Mouse (Mus musculus) colon, adult 2 months (tissue): ENCODE measurements around the gene Krtap13. TPM values are rescaled to one million over a fixed set of nuclear protein-coding genes. Genes with fewer than 3 reads are reported as not detected.

Experiments
- polyA plus RNA-seq: library from polyadenylated mRNA; depleted of rRNA; stranded (reverse); fragments of >200 nt; gene quantifications from 2 replicates; pipeline ENCODE4 v1.2.3, GENCODE M21; 2012; rRNA removed

Krtap13 gene
- 1.9 and 2.4 TPM in 2 replicates for polyA plus RNA-seq

GRCm38 (mm10) chr16:88751535-88751934 is at the start of gene Krtap13:
Gene Krtap13, minus strand, starts transcription at chr16:88751635.

GRCm38 (mm10) chr16:88777596-88777995 is 26.2 kb upstream of the Krtap13 start, which contains the start of gene Gm5965:
Gene Gm5965, plus strand, starts transcription at chr16:88777896.

GRCm38 (mm10) chr16:88774106-88774505 is 22.7 kb upstream of the Krtap13 start, which contains the start of gene 2310057N15Rik:
Gene 2310057N15Rik, minus strand, starts transcription at chr16:88774206.

GRCm38 (mm10) chr16:88758547-88758946 is 7.1 kb upstream of the Krtap13 start, which contains the start of gene 2310034C09Rik:
Gene 2310034C09Rik, plus strand, starts transcription at chr16:88758847.

GRCm38 (mm10) chr16:88728812-88729275 is 22.6 kb downstream of the Krtap13 start, which contains the start of gene Krtap13-1:
Gene Krtap13-1, plus strand, starts transcription at chr16:88728862.

GRCm38 (mm10) chr16:88707496-88708012 is 43.9 kb downstream of the Krtap13 start, which contains the start of gene 2310061N02Rik:
Gene 2310061N02Rik, minus strand, starts transcription at chr16:88707962.

Other genes with a start within 250 kb of the Krtap13 start
- gene Cldn17, start 244.7 kb downstream of the Krtap13 start, polyA plus RNA-seq = not detected in 2 replicates
- gene Cldn8, start 188.5 kb downstream of the Krtap13 start, polyA plus RNA-seq = 40.5 and 44.3 TPM in 2 replicates
- not detected in 2 replicates for gene Krtap24-1, start 139.4 kb downstream of the Krtap13 start, polyA plus RNA-seq
- 28.8 and 37.2 TPM in 2 replicates for gene 2310079G19Rik, start 124.0 kb downstream of the Krtap13 start, polyA plus RNA-seq
- 0.12 TPM in 1 of 2 replicates, not detected in the other for gene Krtap26-1, start 103.8 kb downstream of the Krtap13 start, polyA plus RNA-seq
- not detected in 2 replicates for gene Krtap27-1, start 80.0 kb downstream of the Krtap13 start, polyA plus RNA-seq
- not detected in 2 replicates for gene 2310061N02Rik, start 43.7 kb downstream of the Krtap13 start, polyA plus RNA-seq
- not detected in 2 replicates for gene Krtap13-1, start 22.8 kb downstream of the Krtap13 start, polyA plus RNA-seq
- gene 2310034C09Rik, start 7.2 kb upstream of the Krtap13 start, polyA plus RNA-seq = 0.29 and 1.1 TPM in 2 replicates
- not detected in 2 replicates for gene 2310057N15Rik, start 22.6 kb upstream of the Krtap13 start, polyA plus RNA-seq
- not detected in 2 replicates for gene Gm5965, start 26.3 kb upstream of the Krtap13 start, polyA plus RNA-seq
- not detected in 2 replicates for gene Gm20741, start 60.6 kb upstream of the Krtap13 start, polyA plus RNA-seq
- not detected in 2 replicates for gene Krtap15, start 68.6 kb upstream of the Krtap13 start, polyA plus RNA-seq
- not detected in 2 replicates for gene Krtap14, start 74.5 kb upstream of the Krtap13 start, polyA plus RNA-seq
- not detected in 2 replicates for gene Krtap19-1, start 117.8 kb upstream of the Krtap13 start, polyA plus RNA-seq
- not detected in 2 replicates for gene Krtap19-2, start 122.6 kb upstream of the Krtap13 start, polyA plus RNA-seq
- not detected in 2 replicates for gene Krtap19-3, start 126.4 kb upstream of the Krtap13 start, polyA plus RNA-seq
- not detected in 2 replicates for gene Krtap19-4, start 133.5 kb upstream of the Krtap13 start, polyA plus RNA-seq
- gene Krtap19-5, start 144.8 kb upstream of the Krtap13 start, polyA plus RNA-seq = not detected in 2 replicates
- gene Krtap19-9b, start 180.6 kb upstream of the Krtap13 start, polyA plus RNA-seq = not detected in 2 replicates
- not detected in 2 replicates for gene Krtap16-3, start 211.2 kb upstream of the Krtap13 start, polyA plus RNA-seq